Mouse (Mus musculus) hematopoietic stem cell, adult 5-6 weeks (primary cell): ENCODE measurements around the gene Vmn2r109. TPM values are rescaled to one million over a fixed set of nuclear protein-coding genes. Genes with fewer than 3 reads are reported as not detected.
"Not testable (repeated sequence)": the region's sequence is repeated elsewhere in the genome, so short reads cannot be mapped to it uniquely, and the experiment has no call there.

Experiments
- ATAC-seq, 2 experiments: fragments of 125-278 bp in 1 of 2; replicated peaks in 1 of 2; 2 replicates each; pipeline ENCODE4 v1.8.0; 2016 to 2017; ENCODE audit warnings: inconsistent platforms in 2 of 2, mild to moderate bottlenecking in 2 of 2, moderate number of reproducible peaks in 2 of 2, low read depth in 1 of 2, moderate TSS enrichment in 1 of 2; ENCODE audit not compliant: low FRiP score in 2 of 2, poor library complexity in 2 of 2, severe bottlenecking in 2 of 2, insufficient read depth in 1 of 2, low TSS enrichment in 1 of 2
- total RNA-seq: library from RNA; stranded (forward); fragments of 172-1452, 232-1000 nt; gene quantifications from 2 replicates; pipeline ENCODE4 v1.2.3, GENCODE M21; 2017

Vmn2r109 gene
- not detected in 2 replicates for total RNA-seq

- ATAC-seq: no peak
Measured at GRCm38 (mm10) chr17:20564656-20565055, at the start of gene Vmn2r109. TSS of gene Vmn2r109 (minus strand) at chr17:20564756.

GRCm38 (mm10) chr17:20596323-20596722, 31.8 kb upstream of the Vmn2r109 start, which contains the start of gene Vmn2r110:
TSS of gene Vmn2r110 (minus strand) at chr17:20596423.
- no peak for ATAC-seq

- not testable (repeated sequence) for ATAC-seq
Measured at GRCm38 (mm10) chr17:20508247-20508646, 56.3 kb downstream of the Vmn2r109 start.

DNA sequence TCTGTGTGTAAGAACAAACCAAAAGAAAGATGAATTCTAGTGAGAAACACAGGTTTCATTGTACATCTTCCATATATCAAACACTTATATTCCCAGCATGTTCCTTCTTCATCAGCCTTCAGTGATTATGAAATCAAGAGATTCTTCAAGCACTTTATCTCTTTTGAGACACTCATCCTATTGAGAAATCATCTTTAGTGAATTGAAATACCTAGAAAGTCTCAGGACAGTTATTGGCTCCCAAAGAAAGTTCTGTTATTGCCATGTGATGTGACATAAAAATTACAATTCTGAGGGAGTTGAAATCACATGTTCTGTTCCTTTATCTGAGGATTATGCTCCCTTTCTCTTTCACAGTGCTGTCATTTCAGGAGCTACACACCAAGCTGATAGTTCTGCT, 66.7 kb downstream of the Vmn2r109 start, which contains the start of gene Vmn1r225:
Gene Vmn1r225 (plus strand): TSS at position 301 of the 400 bp plus-strand sequence.
- no peak for ATAC-seq

Other genes with a start within 250 kb of the Vmn2r109 start
- not detected in 2 replicates for gene Vmn2r107, start 219.5 kb downstream of the Vmn2r109 start, total RNA-seq
- gene Vmn1r224, start 150.6 kb downstream of the Vmn2r109 start, total RNA-seq: not detected in 2 replicates
- not detected in 2 replicates for gene Vmn2r108, start 83.4 kb downstream of the Vmn2r109 start, total RNA-seq
- not detected in 2 replicates for gene Vmn1r225, start 66.6 kb downstream of the Vmn2r109 start, total RNA-seq
- not detected in 2 replicates for gene Vmn2r110, start 31.7 kb upstream of the Vmn2r109 start, total RNA-seq
- gene Fpr-rs3, start 60.1 kb upstream of the Vmn2r109 start, total RNA-seq: not detected in 2 replicates
- gene Vmn1r226, start 118.1 kb upstream of the Vmn2r109 start, total RNA-seq: not detected in 2 replicates
- gene Vmn1r227, start 165.1 kb upstream of the Vmn2r109 start, total RNA-seq: not detected in 2 replicates
- gene Vmn1r228, start 221.4 kb upstream of the Vmn2r109 start, total RNA-seq: not detected in 2 replicates
- not detected in 2 replicates for gene Vmn1r229, start 246.8 kb upstream of the Vmn2r109 start, total RNA-seq